Mouse (Mus musculus): ENCODE results near the gene Gm6993.

Gm6993 gene

DNA sequence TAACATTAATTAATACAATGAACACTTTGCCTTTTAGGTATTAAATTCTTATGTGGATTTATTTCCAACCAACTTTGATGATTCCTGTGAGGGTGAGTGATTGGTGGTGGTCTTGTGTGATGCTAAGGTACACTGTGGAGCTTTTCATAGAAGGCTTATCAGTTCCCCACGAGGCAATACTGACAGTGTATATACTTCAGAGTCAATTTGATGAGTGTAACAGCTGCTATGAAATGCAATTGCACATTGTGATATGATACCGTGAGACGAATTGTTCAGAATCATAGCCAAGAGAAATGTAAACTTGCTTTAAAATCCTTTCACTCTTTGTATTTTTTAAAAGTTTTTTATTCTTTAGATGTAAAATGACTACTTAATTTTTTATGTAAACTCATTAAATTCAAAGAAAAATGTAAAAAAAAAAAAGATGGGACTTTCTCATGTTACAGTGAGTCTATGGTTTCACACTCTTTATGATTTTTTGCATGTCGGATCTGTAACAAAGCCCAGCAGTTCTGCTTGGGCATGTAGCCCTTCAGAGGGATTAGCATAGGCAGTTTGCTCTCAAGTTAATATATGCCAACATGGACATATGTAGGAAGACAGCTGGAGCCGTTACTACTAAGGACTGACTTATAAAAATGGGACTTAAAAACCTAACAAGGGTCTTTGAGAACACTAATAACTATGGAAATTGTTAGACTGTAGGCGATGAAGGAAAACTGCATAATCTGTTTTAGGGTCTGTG, 1.2 kb downstream of the Gm6993 start:
- no peak for DNase-seq

GRCm38 (mm10) chr12:31244001-31244400, 3.4 kb downstream of the Gm6993 start:
- no peak for DNase-seq

GRCm38 (mm10) chr12:31244691-31245090, 4.1 kb downstream of the Gm6993 start:
- no peak for DNase-seq

DNA sequence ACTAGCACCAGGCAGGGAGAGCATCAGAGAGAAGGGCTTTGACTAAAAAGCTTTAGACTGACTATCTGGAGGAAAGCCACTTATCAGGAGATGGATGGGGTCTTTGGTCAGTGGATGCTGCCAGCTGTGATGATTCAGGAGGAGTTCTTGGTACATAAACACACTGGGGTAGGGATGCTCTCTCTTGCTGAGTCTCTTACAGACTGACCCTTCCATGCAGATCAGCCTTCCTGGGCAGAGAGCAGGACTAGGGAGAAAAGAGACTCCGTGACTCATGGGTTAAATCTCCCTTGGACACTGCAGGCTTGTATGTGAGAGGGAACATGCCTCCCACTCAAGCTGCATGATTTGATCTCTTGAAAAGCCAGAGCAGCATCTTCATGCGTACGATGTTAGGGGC, 5.6 kb downstream of the Gm6993 start:
- no peak for DNase-seq

DNA sequence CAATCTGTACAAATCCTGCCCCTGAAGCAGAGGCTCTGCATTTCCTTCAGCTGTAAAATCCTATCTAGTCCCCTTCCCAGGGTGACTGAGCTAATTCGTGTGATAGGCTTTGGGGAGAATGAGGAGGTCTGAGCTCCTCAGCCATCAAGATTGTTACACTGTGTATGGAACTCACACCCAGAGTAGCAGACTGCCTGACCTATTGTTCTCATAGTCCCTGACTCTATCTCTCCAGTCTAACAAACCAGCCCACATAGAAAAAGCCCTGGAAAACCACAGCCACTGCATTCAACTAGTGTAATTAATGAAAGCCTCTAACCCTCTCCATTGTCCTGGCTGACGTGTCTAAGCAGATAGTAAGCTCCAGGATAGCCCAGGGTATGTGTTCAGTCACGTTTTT, 6.0 kb downstream of the Gm6993 start:
- no peak for DNase-seq

DNA sequence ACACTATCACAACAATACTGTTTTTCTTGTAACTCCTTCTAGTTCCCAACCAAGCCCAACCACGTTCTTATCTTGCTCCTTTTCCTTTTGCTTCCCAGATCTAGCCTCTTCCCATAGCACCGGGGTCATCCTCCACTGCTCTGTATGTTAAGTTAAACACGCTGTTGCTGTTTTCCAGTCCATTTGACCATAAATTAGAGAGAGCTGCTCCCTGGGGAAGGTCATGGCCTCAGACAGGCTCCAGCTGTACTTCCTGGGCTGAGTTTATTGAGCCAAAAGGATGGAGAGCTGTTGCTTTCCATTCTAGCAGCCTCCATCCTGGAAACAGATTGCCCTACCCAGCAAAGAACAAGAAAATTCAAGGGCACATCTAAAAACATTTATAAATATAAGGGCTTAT, 7.6 kb downstream of the Gm6993 start:
- DNase-seq = peak; percentile 40

GRCm38 (mm10) chr12:31248681-31249080, 8.1 kb downstream of the Gm6993 start:
- DNase-seq = no peak

- no peak for DNase-seq
Measured at GRCm38 (mm10) chr12:31252259-31252658, 11.7 kb downstream of the Gm6993 start.

DNA sequence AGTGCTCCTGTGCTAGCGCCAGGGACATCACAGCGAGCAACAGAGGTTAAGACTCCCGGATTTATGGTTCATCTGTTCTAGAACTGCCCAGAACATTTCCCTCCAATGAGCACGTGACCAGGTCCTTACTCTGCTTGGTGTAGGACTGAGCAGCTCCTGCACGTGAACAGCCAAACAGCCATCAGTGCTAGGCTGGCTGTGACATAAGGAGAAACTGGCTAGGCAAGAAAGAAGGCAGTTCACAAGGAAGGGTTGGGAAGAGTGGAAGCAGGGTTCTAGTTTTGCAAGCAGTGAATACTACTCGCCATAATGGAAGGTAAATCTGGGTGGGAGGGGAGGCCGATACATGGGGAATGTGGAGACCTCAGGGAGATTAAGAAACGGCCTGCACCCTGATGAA, 14.4 kb downstream of the Gm6993 start:
- no peak for DNase-seq

DNA sequence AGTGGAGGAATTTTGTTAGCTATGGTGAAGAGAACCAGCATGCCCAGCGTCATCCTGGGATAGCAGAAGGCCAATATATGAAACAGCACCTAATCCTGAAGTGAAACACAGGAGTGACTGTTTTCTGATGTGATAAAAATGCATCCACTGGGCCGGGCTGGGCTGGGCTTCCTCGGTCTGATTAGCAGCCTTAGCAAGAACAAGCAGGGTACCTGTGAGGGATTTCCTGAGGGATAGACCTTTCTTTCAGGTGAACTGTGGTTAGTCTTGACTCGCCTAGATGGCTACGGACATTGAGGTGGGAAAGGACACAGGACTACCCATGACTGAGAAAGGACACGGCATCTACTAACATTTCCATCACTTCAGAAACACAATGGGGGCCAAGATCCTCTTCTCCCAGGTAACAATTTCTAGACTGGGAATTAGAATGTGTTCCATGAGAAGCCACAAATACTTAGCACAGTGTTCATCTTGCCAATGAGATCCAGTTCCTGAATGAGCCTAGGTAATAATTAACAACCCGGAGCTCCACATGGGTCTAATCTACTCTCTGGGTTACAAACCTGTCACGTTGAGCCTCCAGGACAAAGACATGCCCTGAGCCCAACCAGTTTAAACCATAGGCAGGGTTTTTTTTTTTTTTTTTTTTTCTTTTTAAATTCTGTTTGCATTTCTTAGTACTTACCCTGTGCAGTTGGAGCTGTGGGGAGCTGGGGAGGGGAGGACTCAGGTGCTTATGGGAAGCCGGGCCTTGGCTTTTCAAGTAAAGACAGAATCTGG, 15.7 kb downstream of the Gm6993 start:
- peak; percentile 92 for DNase-seq

DNA sequence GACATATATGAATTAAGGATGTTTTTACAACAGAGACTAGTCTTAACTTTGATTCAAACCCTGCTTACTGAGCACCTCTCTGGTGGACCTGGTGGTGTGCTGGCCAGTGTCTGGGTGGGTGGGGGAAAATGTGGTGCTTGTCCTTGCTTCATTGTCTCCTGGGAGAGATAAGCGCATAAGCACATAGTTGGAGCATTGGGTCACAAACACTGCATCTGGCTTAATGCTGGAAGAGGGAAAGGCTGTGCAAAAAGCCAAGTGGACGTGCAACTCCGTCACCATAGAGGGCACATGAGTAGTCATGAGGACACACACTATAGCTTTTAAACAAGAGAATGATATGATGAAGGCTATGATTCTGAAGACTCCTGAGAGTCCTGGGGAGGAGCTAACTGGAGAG, 21.3 kb downstream of the Gm6993 start:
- no peak for DNase-seq

GRCm38 (mm10) chr12:31263921-31264320, 23.4 kb downstream of the Gm6993 start:
- peak; percentile 93 for DNase-seq

GRCm38 (mm10) chr12:31265005-31265721, 24.6 kb downstream of the Gm6993 start, which contains the start of gene Lamb1:
Lamb1 (plus strand) TSS chr12:31265234.
- peak; percentile 88 for DNase-seq

DNA sequence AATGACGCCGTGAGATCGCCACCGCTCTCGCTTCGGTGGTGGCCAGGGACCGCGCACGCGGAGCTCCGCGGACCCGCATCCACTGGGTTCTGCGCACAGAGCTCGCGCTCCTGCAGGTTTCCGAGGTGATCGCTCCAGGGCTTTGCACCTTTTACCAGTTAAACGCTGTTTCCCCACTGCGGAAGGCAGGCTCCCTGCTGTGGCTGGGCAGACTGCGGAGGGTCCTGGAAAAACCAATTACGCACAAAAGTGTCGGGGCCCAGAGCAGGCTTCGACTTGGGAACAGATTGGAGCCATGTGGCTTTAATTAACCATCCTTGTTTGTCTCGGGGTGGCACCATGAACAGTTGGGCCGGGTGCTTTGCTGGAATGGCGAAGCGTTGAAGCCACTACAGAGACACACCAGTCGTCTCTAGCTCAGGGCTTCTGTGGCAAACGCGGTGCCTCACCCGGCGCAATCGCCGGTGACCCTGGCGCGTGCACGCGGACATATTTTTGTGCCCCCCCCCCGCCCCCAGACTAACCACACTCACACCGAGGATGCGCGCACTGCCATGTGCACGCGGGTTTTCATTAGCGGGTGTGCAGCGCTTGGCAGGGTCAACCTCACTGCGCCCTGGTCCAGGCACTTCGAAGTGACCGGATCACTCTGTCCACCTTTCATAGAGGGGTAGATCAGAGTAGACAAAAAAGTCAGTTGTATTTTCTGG, 25.3 kb downstream of the Gm6993 start:
- DNase-seq = peak; percentile 38

DNA sequence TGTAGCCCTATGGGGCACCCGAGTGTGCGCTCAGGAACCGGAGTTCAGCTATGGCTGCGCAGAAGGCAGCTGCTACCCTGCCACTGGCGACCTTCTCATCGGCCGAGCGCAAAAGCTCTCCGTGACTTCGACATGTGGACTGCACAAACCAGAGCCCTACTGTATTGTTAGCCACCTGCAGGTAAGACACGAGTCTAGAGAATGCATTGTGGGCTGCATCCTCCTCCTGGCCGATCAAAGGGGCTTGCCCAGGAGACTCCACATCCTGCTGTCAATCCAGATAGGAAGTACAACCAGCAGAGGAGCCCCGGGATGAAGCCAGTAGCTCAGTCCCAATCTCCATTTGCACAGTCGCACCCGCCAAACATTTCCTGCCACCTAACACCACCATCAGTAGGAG, 26.1 kb downstream of the Gm6993 start:
- peak; percentile 22 for DNase-seq

DNA sequence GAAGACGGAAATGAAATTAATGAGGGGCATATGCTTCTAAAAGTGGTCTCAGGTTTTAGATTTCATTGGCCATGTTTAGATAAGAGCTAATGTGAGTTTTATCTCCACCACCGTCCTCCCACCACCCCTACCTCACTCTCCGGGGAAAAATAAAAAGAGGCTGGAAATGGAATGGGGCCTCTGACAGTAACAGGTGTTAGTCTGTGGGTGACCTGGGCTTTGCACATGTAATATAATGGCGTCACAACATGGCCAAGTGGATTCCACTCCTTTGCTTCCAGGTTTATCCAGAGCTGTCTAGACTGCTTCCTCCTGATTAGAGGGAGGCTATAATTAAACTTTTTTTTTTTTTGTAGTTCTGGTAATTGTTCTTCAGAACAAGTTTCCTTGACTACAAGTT, 26.8 kb downstream of the Gm6993 start:
- no peak for DNase-seq

- DNase-seq = no peak
Measured at GRCm38 (mm10) chr12:31268315-31268714, 27.7 kb downstream of the Gm6993 start.

- DNase-seq = peak; percentile 38
Measured at GRCm38 (mm10) chr12:31269020-31269597, 28.5 kb downstream of the Gm6993 start.

- no peak for DNase-seq
Measured at GRCm38 (mm10) chr12:31270361-31270760, 29.8 kb downstream of the Gm6993 start.

DNA sequence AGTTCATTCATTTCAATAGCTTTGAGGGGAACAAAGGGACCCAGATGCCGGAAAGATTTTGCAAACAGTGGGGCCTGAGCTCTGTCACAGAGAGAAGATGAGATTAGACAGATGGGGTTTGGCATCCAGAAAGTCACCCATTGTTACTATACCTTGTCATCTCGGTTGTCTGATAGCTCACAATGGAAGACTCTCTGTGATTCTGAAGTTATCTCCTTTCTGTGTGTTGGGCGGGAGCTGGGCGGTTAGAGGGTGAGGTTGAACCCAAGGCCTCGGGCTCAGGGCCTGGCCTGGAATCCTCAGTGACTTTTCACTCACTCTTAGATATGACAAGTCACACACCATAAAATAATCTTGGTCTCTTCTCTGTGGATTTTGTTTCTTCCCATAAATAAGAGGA, 30.2 kb downstream of the Gm6993 start:
- DNase-seq = no peak

- peak; percentile 73 for DNase-seq
Measured at GRCm38 (mm10) chr12:31271361-31272011, 30.9 kb downstream of the Gm6993 start.
